Mouse (Mus musculus) kidney, embryonic 16.5 days (tissue): Measurements from ENCODE around the gene Syngap1. TPM values are rescaled to one million over a fixed set of nuclear protein-coding genes. Genes with fewer than 3 reads are reported as not detected.

Source experiments
- microRNA-seq: library from miRNA; unstranded; fragments of <30 nt; microRNA quantifications from one replicate; pipeline ENCODE4, GENCODE M21; 2016
- polyA plus RNA-seq: library from polyadenylated mRNA; unstranded; fragments of >200 nt; fragmentation: Nextera tagmentation; extraction: Ambion mirVana; gene quantifications from 2 replicates; pipeline ENCODE4 v1.2.1, GENCODE M21; 2015

Gene Syngap1
- polyA plus RNA-seq, 1 experiment from 2014 or later: 1.1 TPM

Small RNA genes lying within 50 kb of the gene (microRNA-seq; reads per million reads assigned to microRNA genes)
- gene Gm27775 (not detected), gene Mir3083 (not detected), gene Mir6968 (not detected)

Other genes starting within 250 kb of the Syngap1 start
- gene Crebrf, start 225.6 kb upstream of the Syngap1 start, polyA plus RNA-seq: 5.0 and 9.2 TPM in 2 replicates
- 53.1 and 57.4 TPM in 2 replicates for gene Bnip1, start 160.2 kb upstream of the Syngap1 start, polyA plus RNA-seq
- not detected in 2 replicates for gene Nkx2-5, start 96.2 kb upstream of the Syngap1 start, polyA plus RNA-seq
- gene Kifc5b, start 24.2 kb upstream of the Syngap1 start, polyA plus RNA-seq: 8.2 and 10.8 TPM in 2 replicates
- gene Phf1, start 8.2 kb upstream of the Syngap1 start, polyA plus RNA-seq: 9.3 and 9.4 TPM in 2 replicates
- 187 and 203 TPM in 2 replicates for gene Cuta, start 1.7 kb upstream of the Syngap1 start, polyA plus RNA-seq
- gene Zbtb9, start 31.9 kb downstream of the Syngap1 start, polyA plus RNA-seq: 19.9 and 20.1 TPM in 2 replicates
- 7.4 and 9.5 TPM in 2 replicates for gene Bak1, start 87.8 kb downstream of the Syngap1 start, polyA plus RNA-seq
- gene Itpr3, start 116.1 kb downstream of the Syngap1 start, polyA plus RNA-seq: 9.3 and 9.6 TPM in 2 replicates
- 266 TPM in 2 replicates for gene Uqcc2, start 192.7 kb downstream of the Syngap1 start, polyA plus RNA-seq
- gene Ip6k3, start 226.5 kb downstream of the Syngap1 start, polyA plus RNA-seq: 0.15 and 0.19 TPM in 2 replicates